Mouse (Mus musculus): Measurements from ENCODE around the gene Wdr74.

DNA sequence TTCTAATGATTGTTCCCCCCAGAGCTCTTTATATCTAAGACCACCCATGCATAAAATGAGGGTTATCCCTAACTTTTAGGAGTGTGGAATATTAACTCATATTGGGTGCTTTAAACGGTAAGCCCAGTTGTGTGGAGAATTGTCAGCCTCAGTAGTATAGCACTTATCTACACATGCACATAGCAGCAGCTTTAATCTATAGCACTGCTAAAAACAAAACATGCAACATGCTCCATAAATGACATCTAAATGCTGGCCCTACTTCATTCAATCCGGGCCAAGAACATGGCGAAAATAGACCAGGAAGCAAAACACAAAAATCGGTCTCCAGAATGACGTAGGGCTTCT lies 13.1 kb upstream of the Wdr74 start:
- TF ChIP-seq POLR2A (IDR thresholded peaks at IDR 0.05; ENCODE audit: borderline replicate concordance, extremely low read depth, insufficient read depth, insufficient read length, poor library complexity, severe bottlenecking) (no peak), CTCF (IDR thresholded peaks at IDR 0.05; ENCODE audit: borderline replicate concordance, extremely low read depth, insufficient read depth, insufficient read length) (no peak)
